Mouse (Mus musculus) CH12.LX (cell line): ENCODE measurements around the gene Gm20824. TPM values are rescaled to one million over a fixed set of nuclear protein-coding genes. Genes with fewer than 3 reads are reported as not detected.
"Not testable (repeated sequence)": the region's sequence is repeated elsewhere in the genome, so short reads cannot be mapped to it uniquely, and the experiment has no call there.

Source experiments
- DNase-seq: peaks from one replicate; pipeline ENCODE4 v3.0.0-alpha.2; 2013; ENCODE audit errors: extremely low read depth
- H3K27ac ChIP-seq: 2 replicates; pipeline ENCODE4 v1.5.1; 2012; ENCODE audit warnings: low read depth, mild to moderate bottlenecking, control low read depth, moderate library complexity; ENCODE audit not compliant: insufficient read depth
- H3K27me3 ChIP-seq: replicated peaks from 2 replicates; pipeline ENCODE3; 2012; ENCODE audit warnings: inconsistent platforms
- H3K36me3 ChIP-seq, 2 experiments: replicated peaks in 1 of 2; 2 replicates each; pipeline versions ENCODE3 to v1.6.1; 2012; ENCODE audit warnings: inconsistent platforms in 1 of 2, low read length in 1 of 2, mild to moderate bottlenecking in 1 of 2, mixed read lengths in 1 of 2, moderate library complexity in 1 of 2; ENCODE audit not compliant: control insufficient read depth in 1 of 2, insufficient read depth in 1 of 2
- H3K4me1 ChIP-seq, 2 experiments: 2 replicates each; pipeline ENCODE4 v1.6.1; 2012; ENCODE audit warnings: inconsistent platforms in 1 of 2, moderate library complexity in 1 of 2; ENCODE audit not compliant: insufficient read depth in 2 of 2, control insufficient read depth in 1 of 2
- H3K4me2 ChIP-seq: 2 replicates; pipeline ENCODE4 v1.6.1; 2012; ENCODE audit warnings: low read depth, mild to moderate bottlenecking, control low read depth; ENCODE audit not compliant: poor library complexity, insufficient read depth, severe bottlenecking
- H3K4me3 ChIP-seq, 3 experiments: fragments of 150-350 bp in 1 of 3; sonication (generic) in 1 of 3; replicated peaks in 1 of 3; 2 replicates each; pipeline versions ENCODE3 to v1.5.1; 2011 to 2012; ENCODE audit warnings: low read depth in 2 of 3, low read length in 2 of 3, mild to moderate bottlenecking in 2 of 3, moderate library complexity in 2 of 3, control low read depth in 1 of 3, improper control_type of control experiment in 1 of 3, inconsistent platforms in 1 of 3, mixed read lengths in 1 of 3; ENCODE audit not compliant: poor library complexity in 1 of 3
- H3K79me2 ChIP-seq: replicated peaks from 2 replicates; pipeline ENCODE4 v1.6.1; 2012; ENCODE audit warnings: mild to moderate bottlenecking, moderate library complexity; ENCODE audit not compliant: control insufficient read depth, poor library complexity, insufficient read depth, severe bottlenecking; ENCODE audit errors: extremely low read depth
- H3K9ac ChIP-seq: 2 replicates; pipeline ENCODE4 v1.6.1; 2012; ENCODE audit warnings: low read depth, mild to moderate bottlenecking, control low read depth, moderate library complexity; ENCODE audit not compliant: insufficient read depth
- H3K9me3 ChIP-seq: replicated peaks from 2 replicates; pipeline ENCODE3; 2012; ENCODE audit warnings: low read length, inconsistent platforms, mixed read lengths
- dilution Hi-C: fragments of 300-500 bp; cut with MboI; formaldehyde crosslinking; loops from 2 replicates; pipeline ENCODE4 v1.14.3; 2020; ENCODE audit warnings: low sequenced_read_pairs; ENCODE audit not compliant: extremely low pct_unique_long_range_greater_than_20kb, extremely low pct_ligation_motif_present
- in situ Hi-C: fragments of 300-500 bp; cut with MboI; formaldehyde crosslinking; loops from 3 replicates; pipeline ENCODE4 v1.14.3; 2019; ENCODE audit warnings: low sequenced_read_pairs, low pct_ligation_motif_present, low pct_unique_long_range_greater_than_20kb, mixed read lengths
- polyA plus RNA-seq: library from polyadenylated mRNA; unstranded; fragments of >175 nt; gene quantifications from 2 replicates; pipeline ENCODE4 v1.2.1, GENCODE M21; 2012; ENCODE audit warnings: low read depth; ENCODE audit not compliant: insufficient read length
- total RNA-seq, 2 experiments: library from RNA; depleted of rRNA; stranded (reverse); fragments of 300-350 nt in 1 of 2; fragments of >200 nt in 1 of 2; gene quantifications; 2 replicates each; pipeline ENCODE4 v1.2.3; 2012 to 2014

The Gm20824 gene
- total RNA-seq (2012; rRNA removed) = not detected in 2 replicates
- not detected in 2 replicates for total RNA-seq (2014; rRNA removed)
- polyA plus RNA-seq = not detected in 2 replicates

DNA sequence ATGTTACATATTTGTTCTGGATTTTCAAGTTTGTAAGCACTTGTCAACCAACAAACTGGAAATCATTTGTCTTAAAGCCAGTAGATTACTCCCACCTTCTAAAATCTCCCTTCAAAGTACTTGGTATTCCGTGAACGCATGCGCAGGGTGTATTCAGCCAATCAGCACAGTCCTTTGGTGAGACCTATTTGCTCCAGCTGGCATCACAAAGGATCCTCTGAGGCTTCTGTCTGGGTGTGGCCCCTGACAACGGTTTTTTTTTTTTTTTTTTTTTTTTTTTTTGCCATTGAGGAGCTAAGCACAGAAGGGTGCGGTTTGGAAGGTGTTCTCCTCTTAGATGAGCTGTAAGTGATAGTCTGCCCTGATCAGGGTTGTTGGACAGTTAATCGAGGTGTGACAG lies at the start of gene Gm20824:
Gene Gm20824, plus strand, starts transcription at position 301 of the 400 bp plus-strand sequence.
- H3K9me3 ChIP-seq, H3K27ac ChIP-seq, H3K9ac ChIP-seq, H3K36me3 ChIP-seq, H3K79me2 ChIP-seq, H3K27me3 ChIP-seq, H3K4me2 ChIP-seq, in situ Hi-C loops, DNase-seq, dilution Hi-C loops, H3K4me3 ChIP-seq, H3K4me1 ChIP-seq: not testable (repeated sequence)

Other genes with a start within 250 kb of the Gm20824 start
- not detected in 2 replicates for gene Gm20825, start 186.4 kb upstream of the Gm20824 start, total RNA-seq (2012; rRNA removed)
- not detected in 2 replicates for gene Gm20825, start 186.4 kb upstream of the Gm20824 start, total RNA-seq (2014; rRNA removed)
- not detected in 2 replicates for gene Gm20825, start 186.4 kb upstream of the Gm20824 start, polyA plus RNA-seq